Mouse (Mus musculus) forebrain, embryonic 12.5 days (tissue): ENCODE results near the gene Gna15. TPM values are rescaled to one million over a fixed set of nuclear protein-coding genes. Genes with fewer than 3 reads are reported as not detected.

ENCODE experiments used
- ATAC-seq: fragments of 200-750 bp; cut with Nextera tagmentation; 2 replicates; pipeline ENCODE4 v1.8.0; 2017; ENCODE audit warnings: moderate TSS enrichment; ENCODE audit not compliant: low FRiP score
- H3K27ac ChIP-seq: fragments of 300-500 bp; sonication (generic); 2 replicates; pipeline ENCODE4 v1.5.1; 2016; ENCODE audit warnings: mild to moderate bottlenecking
- H3K27me3 ChIP-seq: fragments of 300-500 bp; sonication (generic); 2 replicates; pipeline ENCODE4 v1.6.1; 2016; ENCODE audit warnings: mild to moderate bottlenecking
- H3K36me3 ChIP-seq: fragments of 300-500 bp; sonication (generic); replicated peaks from 2 replicates; pipeline ENCODE4 v1.6.1; 2016; ENCODE audit warnings: mild to moderate bottlenecking
- H3K4me1 ChIP-seq: fragments of 300-500 bp; sonication (generic); 2 replicates; pipeline ENCODE4 v1.6.1; 2016
- H3K4me2 ChIP-seq: fragments of 300-500 bp; sonication (generic); 2 replicates; pipeline ENCODE4 v1.6.1; 2016; ENCODE audit warnings: mild to moderate bottlenecking, moderate library complexity
- H3K4me3 ChIP-seq: fragments of 300-500 bp; sonication (generic); replicated peaks from 2 replicates; pipeline ENCODE4 v1.5.1; 2016; ENCODE audit warnings: mild to moderate bottlenecking
- H3K9ac ChIP-seq: fragments of 300-500 bp; sonication (generic); 2 replicates; pipeline ENCODE4 v1.6.1; 2016; ENCODE audit warnings: mild to moderate bottlenecking
- H3K9me3 ChIP-seq: fragments of 300-500 bp; sonication (generic); 2 replicates; pipeline ENCODE4 v1.6.1; 2016
- WGBS: fragments of 180-500 bp; shearing (Covaris S2); methylation state at CpG from one replicate; pipeline ENCODE4 v1.1.7; 2016; 5-methylcytosine and 5-hydroxymethylcytosine counted together
- microRNA-seq: library from miRNA; unstranded; fragments of <30 nt; microRNA quantifications from one replicate; pipeline ENCODE4, GENCODE M21; 2017
- polyA plus RNA-seq: library from polyadenylated mRNA; unstranded; fragments of >200 nt; fragmentation: Nextera tagmentation; extraction: Ambion mirVana; gene quantifications from 2 replicates; pipeline ENCODE4 v1.2.1, GENCODE M21; 2016

The Gna15 gene
- polyA plus RNA-seq, 1 experiment from 2014 or later, result 0.92 TPM

DNA sequence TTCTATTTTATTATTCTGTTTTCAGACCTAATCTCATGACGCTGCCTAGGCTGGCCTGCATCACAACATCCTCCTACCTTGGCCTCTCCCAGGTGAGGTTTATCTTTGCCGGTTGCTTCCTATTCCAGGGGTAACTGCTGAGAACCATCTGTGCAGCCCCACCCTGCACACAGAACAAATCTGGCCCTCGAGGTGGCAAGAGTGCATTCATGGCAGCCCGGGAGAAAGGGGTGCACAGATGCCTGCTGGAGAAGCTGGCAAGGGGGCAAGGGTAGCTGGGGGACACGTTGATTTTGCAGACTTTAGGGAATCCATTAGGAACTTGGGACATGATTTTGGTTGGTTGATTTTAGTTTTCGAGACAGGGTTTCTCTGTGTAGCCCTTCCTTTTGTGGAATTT lies 65.8 kb downstream of the Gna15 start:
- no peak overlapping the region for H3K27ac ChIP-seq
- peaks cover 97% of the 10 kb centered on the region for H3K27me3 ChIP-seq
- H3K36me3 ChIP-seq, result no peaks in the 10 kb centered on the region
- no peaks in the 10 kb centered on the region; the same call in 1 of the 2 replicates for H3K4me1 ChIP-seq
- 83% methylated on average over 6 of the region's 6 CpGs for WGBS
- H3K4me3 ChIP-seq, result no peak overlapping the region
- no peak overlapping the region for H3K9ac ChIP-seq
- no peak overlapping the region for H3K4me2 ChIP-seq
- no peaks in the 10 kb centered on the region for H3K9me3 ChIP-seq
- no peak for ATAC-seq

DNA sequence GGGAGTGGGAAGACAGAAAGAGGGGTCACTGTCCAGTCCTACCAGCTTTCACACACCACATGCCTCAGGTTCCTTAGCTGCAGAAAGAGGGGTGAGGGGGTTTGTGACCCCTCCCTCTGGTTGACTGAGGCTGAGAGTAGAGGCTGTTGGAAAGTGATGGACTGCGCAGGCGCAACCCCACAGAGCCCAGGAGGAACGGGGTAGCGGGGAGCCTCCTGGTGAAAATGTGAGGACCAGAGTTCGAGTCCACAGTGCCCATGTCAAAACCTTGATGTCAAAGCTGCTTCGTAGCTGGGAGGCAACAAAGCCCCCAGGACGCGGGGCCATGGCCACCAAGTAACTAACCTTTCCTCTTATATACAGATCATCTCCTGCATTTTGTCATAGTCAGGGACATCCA lies 66.4 kb downstream of the Gna15 start:
- Histone ChIP-seq H3K4me2 (no peak overlapping the region), H3K27ac (no peak overlapping the region), H3K4me1 (no peaks in the 10 kb centered on the region; the same call in 1 of the 2 replicates), H3K9ac (no peak overlapping the region), H3K9me3 (no peaks in the 10 kb centered on the region), H3K27me3 (peaks cover 97% of the 10 kb centered on the region), H3K36me3 (no peaks in the 10 kb centered on the region), H3K4me3 (no peak overlapping the region)
- WGBS, result 89% methylated on average over 8 of the region's 8 CpGs
- 0 out of 2 replicates have a peak, but pooled peaks have one; percentile 31 for ATAC-seq

DNA sequence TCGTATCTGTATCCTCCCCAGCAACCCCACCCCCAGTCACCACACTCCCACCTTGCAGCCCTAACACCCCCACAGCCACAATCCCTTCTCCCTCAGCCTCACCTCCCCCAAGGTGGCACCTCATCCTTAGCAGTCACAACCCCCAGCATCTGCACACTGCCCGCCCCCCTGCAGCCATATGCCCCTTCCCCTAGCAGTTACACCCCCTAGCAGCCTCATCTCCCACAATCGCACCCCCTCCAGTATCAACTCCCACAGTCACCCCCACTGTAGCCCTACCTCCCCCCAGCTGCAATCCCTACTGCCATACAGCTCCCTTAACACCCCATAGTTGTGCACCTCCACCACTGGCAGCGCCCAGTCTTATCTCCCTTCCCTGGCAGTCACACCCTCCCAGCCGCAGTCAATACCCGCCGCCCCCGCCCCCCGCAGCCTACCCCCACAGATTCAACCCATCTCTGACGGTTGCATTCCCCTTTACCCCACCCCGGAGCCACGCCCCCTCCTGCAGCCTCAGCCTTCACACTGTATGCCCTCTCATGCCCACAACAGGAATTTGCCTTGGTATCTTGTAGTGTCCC lies 67.0 kb downstream of the Gna15 start:
- peaks cover 97% of the 10 kb centered on the region for H3K27me3 ChIP-seq
- H3K4me1 ChIP-seq, result no peaks in the 10 kb centered on the region
- H3K4me3 ChIP-seq, result no peak overlapping the region
- H3K27ac ChIP-seq, result no peak overlapping the region
- H3K36me3 ChIP-seq, result no peaks in the 10 kb centered on the region
- no peak overlapping the region for H3K9ac ChIP-seq
- H3K9me3 ChIP-seq, result no peaks in the 10 kb centered on the region
- ATAC-seq, result no peak
- 63% methylated on average over 12 of the region's 12 CpGs for WGBS
- H3K4me2 ChIP-seq, result no peak overlapping the region

DNA sequence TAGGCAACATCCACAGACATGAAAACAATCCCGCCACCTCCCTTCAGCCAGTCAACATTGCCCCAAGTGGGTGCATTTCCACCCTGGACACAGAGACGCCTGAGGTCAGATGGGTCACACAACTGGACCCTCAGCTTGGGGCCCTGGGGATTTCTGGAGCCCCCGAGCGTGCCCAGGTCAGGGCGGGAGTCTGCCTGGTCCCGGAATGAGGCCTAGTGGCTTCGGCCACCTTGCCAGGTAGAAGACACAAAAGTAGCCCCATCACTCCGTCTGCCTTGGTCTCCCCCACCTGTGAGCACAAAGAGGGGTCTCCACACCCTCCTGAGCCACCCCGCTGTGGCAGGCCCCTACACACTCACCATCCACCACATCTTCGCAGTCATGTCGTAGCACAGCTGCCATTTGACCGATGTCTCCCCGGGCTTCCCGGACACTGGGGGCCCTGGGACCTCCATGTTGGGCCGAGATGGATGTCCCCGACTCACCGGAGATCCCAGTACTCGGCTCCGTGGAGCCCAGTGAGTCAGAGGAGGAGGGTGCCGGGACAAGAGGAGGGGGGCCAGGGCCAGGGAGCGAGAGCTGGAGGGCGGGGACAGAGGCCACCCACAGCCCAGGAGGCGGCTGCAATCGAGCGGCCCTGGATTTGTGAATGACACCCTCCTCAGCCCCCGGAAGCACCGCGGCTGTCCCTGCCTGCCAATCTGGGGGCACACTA lies 68.7 kb downstream of the Gna15 start, which contains the start of gene Nfic:
Nfic (minus strand) TSS at position 455 of the 715 bp plus-strand sequence.
- Histone ChIP-seq H3K4me1 (no peaks in the 10 kb centered on the region), H3K4me3 (no peak within 1 kb of the TSS), H3K9me3 (no peaks in the 10 kb centered on the region), H3K27me3 (peaks cover 97% of the 10 kb centered on the region), H3K4me2 (no peak within 1 kb of the TSS), H3K27ac (no peak within 1 kb of the TSS), H3K36me3 (no peaks in the 10 kb centered on the region), H3K9ac (no peak within 1 kb of the TSS)
- ATAC-seq, result no peak
- WGBS, result 69% methylated on average over 28 of the region's 28 CpGs

DNA sequence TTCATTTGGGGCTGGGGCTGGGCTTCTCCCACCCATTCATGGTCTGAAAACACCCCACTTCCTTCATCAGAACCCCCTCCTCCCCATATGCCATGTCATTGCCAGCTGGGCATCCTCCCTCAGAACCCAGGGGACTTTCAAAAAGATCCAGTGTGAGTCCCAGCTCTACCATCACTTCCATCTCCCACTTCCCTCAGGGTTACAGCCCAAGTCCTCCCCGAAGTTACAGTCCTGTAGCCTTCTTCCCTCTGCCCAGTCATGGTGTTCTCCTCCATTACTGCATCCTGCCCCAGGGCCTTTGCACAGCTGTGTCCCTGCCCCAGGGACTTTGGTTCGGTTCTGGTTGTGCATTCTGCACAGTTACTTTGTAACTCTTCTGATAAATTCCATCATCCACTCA lies 69.9 kb downstream of the Gna15 start:
- H3K4me3 ChIP-seq, result no peak overlapping the region
- no peaks in the 10 kb centered on the region for H3K36me3 ChIP-seq
- H3K27ac ChIP-seq, result no peak overlapping the region
- H3K9me3 ChIP-seq, result no peaks in the 10 kb centered on the region
- H3K4me1 ChIP-seq, result no peaks in the 10 kb centered on the region
- no peak overlapping the region for H3K9ac ChIP-seq
- H3K4me2 ChIP-seq, result no peak overlapping the region
- H3K27me3 ChIP-seq, result peaks cover 91% of the 10 kb centered on the region
- whole genome bisulfite sequencing, result 80% methylated on average over 2 of the region's 2 CpGs
- no peak for ATAC-seq

DNA sequence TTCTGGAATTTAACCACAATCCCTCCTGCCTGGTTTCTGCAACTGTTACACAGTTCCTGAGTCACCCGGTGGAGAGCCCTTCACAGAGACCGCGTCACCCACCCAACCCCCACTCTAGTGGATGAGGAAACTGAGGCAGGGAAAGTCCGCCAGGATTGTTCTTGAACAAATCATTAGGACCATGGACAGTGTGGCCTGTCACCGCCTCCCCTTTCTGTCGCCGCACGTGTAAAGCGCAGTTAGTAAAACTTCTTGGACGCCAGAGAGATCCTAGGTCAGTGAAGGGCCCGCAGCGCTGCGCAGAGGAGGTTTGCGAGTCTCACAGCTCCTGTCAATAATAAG lies 71.1 kb downstream of the Gna15 start:
- Histone ChIP-seq H3K4me1 (no peaks in the 10 kb centered on the region), H3K4me2 (no peak overlapping the region), H3K27ac (no peak overlapping the region), H3K36me3 (no peaks in the 10 kb centered on the region), H3K4me3 (no peak overlapping the region), H3K9ac (no peak overlapping the region), H3K9me3 (no peaks in the 10 kb centered on the region), H3K27me3 (peaks cover 87% of the 10 kb centered on the region)
- WGBS, result 3% methylated on average over 14 of the region's 14 CpGs
- no peak for ATAC-seq

Small RNA genes lying within 50 kb of the gene (microRNA-seq; reads per million reads assigned to microRNA genes)
- gene Gm25595, result not detected

Other genes starting within 250 kb of the Gna15 start
- 9.7 and 11.4 TPM in 2 replicates for gene Tjp3, start 232.6 kb downstream of the Gna15 start, polyA plus RNA-seq
- 84.1 and 98.7 TPM in 2 replicates for gene Pip5k1c, start 231.3 kb downstream of the Gna15 start, polyA plus RNA-seq
- gene Cactin, start 203.1 kb downstream of the Gna15 start, polyA plus RNA-seq, result 60.8 and 61.8 TPM in 2 replicates
- gene Tbxa2r, start 195.5 kb downstream of the Gna15 start, polyA plus RNA-seq, result 2.1 and 2.9 TPM in 2 replicates
- gene Gipc3, start 181.0 kb downstream of the Gna15 start, polyA plus RNA-seq, result 0.08 TPM in 1 of 2 replicates, not detected in the other
- gene Hmg20b, start 173.7 kb downstream of the Gna15 start, polyA plus RNA-seq, result 92.6 and 97.1 TPM in 2 replicates
- 8.2 and 8.4 TPM in 2 replicates for gene Mfsd12, start 166.7 kb downstream of the Gna15 start, polyA plus RNA-seq
- 0.36 and 1.2 TPM in 2 replicates for gene 4930404N11Rik, start 158.4 kb downstream of the Gna15 start, polyA plus RNA-seq
- 145 and 148 TPM in 2 replicates for gene Fzr1, start 145.7 kb downstream of the Gna15 start, polyA plus RNA-seq
- 68.1 and 68.5 TPM in 2 replicates for gene Dohh, start 139.8 kb downstream of the Gna15 start, polyA plus RNA-seq
- 4.2 and 4.6 TPM in 2 replicates for gene Gm48551, start 139.8 kb downstream of the Gna15 start, polyA plus RNA-seq
- 1.4 and 2.1 TPM in 2 replicates for gene Gm48552, start 135.2 kb downstream of the Gna15 start, polyA plus RNA-seq
- 1.8 and 2.6 TPM in 2 replicates for gene Smim24, start 131.2 kb downstream of the Gna15 start, polyA plus RNA-seq
- gene Nfic, start 68.6 kb downstream of the Gna15 start, polyA plus RNA-seq, result 15.3 and 16.3 TPM in 2 replicates
- 37.1 and 42.4 TPM in 2 replicates for gene Celf5, start 41.5 kb downstream of the Gna15 start, polyA plus RNA-seq
- gene Ncln, start 27.8 kb downstream of the Gna15 start, polyA plus RNA-seq, result 65.8 and 66.6 TPM in 2 replicates
- 0.21 and 0.49 TPM in 2 replicates for gene S1pr4, start 24.1 kb downstream of the Gna15 start, polyA plus RNA-seq
- gene Gna11, start 21.0 kb upstream of the Gna15 start, polyA plus RNA-seq, result 74.8 and 75.9 TPM in 2 replicates
- 520 TPM in 2 replicates for gene Aes, start 35.3 kb upstream of the Gna15 start, polyA plus RNA-seq
- 14.3 and 16.5 TPM in 2 replicates for gene Tle2, start 50.3 kb upstream of the Gna15 start, polyA plus RNA-seq
- gene Tle6, start 76.8 kb upstream of the Gna15 start, polyA plus RNA-seq, result 3.1 and 4.3 TPM in 2 replicates
- 2.2 and 2.7 TPM in 2 replicates for gene BC025920, start 82.0 kb upstream of the Gna15 start, polyA plus RNA-seq
- gene Sirt6, start 103.6 kb upstream of the Gna15 start, polyA plus RNA-seq, result 50.7 and 52.6 TPM in 2 replicates
- 6.2 and 7.4 TPM in 2 replicates for gene Ankrd24, start 104.3 kb upstream of the Gna15 start, polyA plus RNA-seq
- gene Gm10778, start 124.8 kb upstream of the Gna15 start, polyA plus RNA-seq, result 4.3 and 4.5 TPM in 2 replicates
- gene Zfp433, start 180.6 kb upstream of the Gna15 start, polyA plus RNA-seq, result 19.1 and 24.6 TPM in 2 replicates
- 14.2 and 15.5 TPM in 2 replicates for gene Gm3055, start 246.9 kb upstream of the Gna15 start, polyA plus RNA-seq